Mouse (Mus musculus): ENCODE results near the gene Arhgef15. TPM values are rescaled to one million over a fixed set of nuclear protein-coding genes. Genes with fewer than 3 reads are reported as not detected.
"Not testable (repeated sequence)": the region's sequence is repeated elsewhere in the genome, so short reads cannot be mapped to it uniquely, and the experiment has no call there.

The Arhgef15 gene
- total and polyA plus RNA-seq, 3 experiments = 0.04 TPM; not detected in 2

DNA sequence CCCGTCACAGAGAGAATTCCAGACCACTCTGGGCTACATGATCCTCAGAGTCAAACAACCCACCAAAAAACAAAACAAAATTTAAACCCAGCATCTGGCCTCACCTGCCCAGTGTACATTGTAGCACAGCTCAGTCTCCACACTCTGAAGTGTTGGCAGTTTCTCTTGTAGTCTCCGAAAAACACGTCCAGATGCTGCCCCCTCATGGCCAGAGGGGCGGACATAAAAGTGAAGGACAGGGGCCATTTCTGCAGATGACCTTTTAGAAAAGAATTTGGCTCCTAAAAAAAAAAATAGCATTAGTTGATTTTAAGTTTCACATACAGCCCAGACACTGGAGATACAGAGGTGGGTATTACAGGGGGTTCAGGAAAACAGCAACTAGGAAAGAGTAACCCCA lies 46.3 kb upstream of the Arhgef15 start:
- in situ Hi-C loops (cut with MboI; ENCODE audit: low pct_ligation_motif_present, low pct_unique_long_range_greater_than_20kb, low sequenced_read_pairs) (no loop called here), dilution Hi-C loops (cut with MboI; ENCODE audit: extremely low pct_ligation_motif_present, extremely low pct_unique_long_range_greater_than_20kb, low sequenced_read_pairs) (no loop called here)
- H3K9ac ChIP-seq (ENCODE audit: insufficient read depth, low read depth) = no peak overlapping the region
- H3K4me3 ChIP-seq (replicated peaks in 1 of 3; ENCODE audit: low read depth in 2 of 3, low read length in 2 of 3, poor library complexity in 1 of 3) = no peak overlapping the region
- H3K27ac ChIP-seq (ENCODE audit: insufficient read depth, low read depth) = no peak overlapping the region
- H3K4me1 ChIP-seq (ENCODE audit: control insufficient read depth in 1 of 2, insufficient read depth in 2 of 2) = peaks cover 10 to 41% of the 10 kb centered on the region in 2 experiments
- H3K79me2 ChIP-seq (replicated peaks; ENCODE audit: control insufficient read depth, extremely low read depth, insufficient read depth, poor library complexity, severe bottlenecking) = peaks cover 53% of the 10 kb centered on the region
- H3K27me3 ChIP-seq (replicated peaks) = no peaks in the 10 kb centered on the region
- DNase-seq (ENCODE audit: extremely low read depth) = no peak
- H3K36me3 ChIP-seq (replicated peaks in 1 of 2; ENCODE audit: control insufficient read depth in 1 of 2, insufficient read depth in 1 of 2, low read length in 1 of 2) = peaks cover 44 to 84% of the 10 kb centered on the region in 2 experiments
- H3K4me2 ChIP-seq (ENCODE audit: insufficient read depth, low read depth, poor library complexity, severe bottlenecking) = no peak overlapping the region
- H3K9me3 ChIP-seq (replicated peaks; ENCODE audit: low read length) = no peaks in the 10 kb centered on the region
- TF ChIP-seq MAZ (IDR thresholded peaks at IDR 0.05; ENCODE audit: low read depth, low read length) (no peak), CTCF (conservative IDR thresholded peaks at IDR 0.05 in 1 of 2, IDR thresholded peaks at IDR 0.05 in 1 of 2; ENCODE audit: low read depth in 2 of 2, low read length in 2 of 2) (peak in 1 of 2 experiments; percentile 54; a peak in 2 of 4 replicates), MYC (IDR thresholded peaks at IDR 0.05; ENCODE audit: low read depth, low read length) (no peak), UBTF (IDR thresholded peaks at IDR 0.05; ENCODE audit: low read depth, low read length) (no peak)

DNA sequence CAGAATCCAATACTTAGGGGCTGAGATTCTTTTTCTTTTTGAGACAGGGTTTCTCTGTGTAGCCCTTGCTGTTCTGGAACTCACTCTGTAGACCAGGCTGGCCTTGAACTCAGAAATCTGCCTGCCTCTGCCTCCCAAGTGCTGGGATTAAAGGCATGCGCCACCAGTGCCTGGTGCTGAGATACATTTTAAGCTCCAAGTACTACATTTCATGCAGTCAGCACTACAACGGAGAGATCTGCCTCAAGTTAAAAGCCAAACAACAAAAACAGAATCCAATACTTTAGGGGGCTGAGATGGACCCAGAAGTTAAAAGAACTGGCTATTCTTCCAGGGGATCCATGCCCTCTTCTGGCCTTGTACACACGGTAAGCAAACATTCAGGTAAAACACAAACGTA lies 45.5 kb upstream of the Arhgef15 start:
- H3K9ac ChIP-seq (ENCODE audit: insufficient read depth, low read depth); dilution Hi-C loops (cut with MboI; ENCODE audit: extremely low pct_ligation_motif_present, extremely low pct_unique_long_range_greater_than_20kb, low sequenced_read_pairs); H3K9me3 ChIP-seq (replicated peaks; ENCODE audit: low read length); H3K4me3 ChIP-seq (replicated peaks in 1 of 3; ENCODE audit: low read depth in 2 of 3, low read length in 2 of 3, poor library complexity in 1 of 3); in situ Hi-C loops (cut with MboI; ENCODE audit: low pct_ligation_motif_present, low pct_unique_long_range_greater_than_20kb, low sequenced_read_pairs); DNase-seq (ENCODE audit: extremely low read depth); H3K4me2 ChIP-seq (ENCODE audit: insufficient read depth, low read depth, poor library complexity, severe bottlenecking); H3K27ac ChIP-seq (ENCODE audit: insufficient read depth, low read depth); H3K27me3 ChIP-seq (replicated peaks): not testable (repeated sequence)
- H3K79me2 ChIP-seq (replicated peaks; ENCODE audit: control insufficient read depth, extremely low read depth, insufficient read depth, poor library complexity, severe bottlenecking) = peaks cover 49% of the 10 kb centered on the region
- H3K4me1 ChIP-seq (ENCODE audit: control insufficient read depth in 1 of 2, insufficient read depth in 2 of 2) = peaks cover 10 to 41% of the 10 kb centered on the region in 2 experiments
- peaks cover 52 to 92% of the 10 kb centered on the region in 2 experiments for H3K36me3 ChIP-seq (replicated peaks in 1 of 2; ENCODE audit: control insufficient read depth in 1 of 2, insufficient read depth in 1 of 2, low read length in 1 of 2)
- 0 out of 2 replicates have a peak, but pooled peaks have one; percentile 53 for TF ChIP-seq TBP (conservative IDR thresholded peaks at IDR 0.05; ENCODE audit: low read depth, low read length)

- no peaks in the 10 kb centered on the region for H3K79me2 ChIP-seq (replicated peaks; ENCODE audit: control insufficient read depth, extremely low read depth, insufficient read depth, poor library complexity, severe bottlenecking)
- H3K4me2 ChIP-seq (ENCODE audit: insufficient read depth, low read depth, poor library complexity, severe bottlenecking) = no peak overlapping the region
- no peaks in the 10 kb centered on the region for H3K4me1 ChIP-seq (ENCODE audit: control insufficient read depth in 1 of 2, insufficient read depth in 2 of 2)
- dilution Hi-C loops (cut with MboI; ENCODE audit: extremely low pct_ligation_motif_present, extremely low pct_unique_long_range_greater_than_20kb, low sequenced_read_pairs) (no loop called here), in situ Hi-C loops (cut with MboI; ENCODE audit: low pct_ligation_motif_present, low pct_unique_long_range_greater_than_20kb, low sequenced_read_pairs) (no loop called here)
- no peak overlapping the region for H3K9ac ChIP-seq (ENCODE audit: insufficient read depth, low read depth)
- peaks cover 86 to 98% of the 10 kb centered on the region in 2 experiments for H3K36me3 ChIP-seq (replicated peaks in 1 of 2; ENCODE audit: control insufficient read depth in 1 of 2, insufficient read depth in 1 of 2, low read length in 1 of 2)
- DNase-seq (ENCODE audit: extremely low read depth) = no peak
- H3K27ac ChIP-seq (ENCODE audit: insufficient read depth, low read depth) = no peak overlapping the region
- no peaks in the 10 kb centered on the region for H3K9me3 ChIP-seq (replicated peaks; ENCODE audit: low read length)
- H3K27me3 ChIP-seq (replicated peaks) = no peaks in the 10 kb centered on the region
- TF ChIP-seq MEF2A (IDR thresholded peaks at IDR 0.05; ENCODE audit: borderline replicate concordance, low read depth, low read length) (no peak), CHD2 (IDR thresholded peaks at IDR 0.05; ENCODE audit: low read length) (no peak), USF1 (IDR thresholded peaks at IDR 0.05; ENCODE audit: low read depth, low read length) (no peak), ZKSCAN1 (IDR thresholded peaks at IDR 0.05; ENCODE audit: borderline replicate concordance, low read depth, low read length) (no peak), BHLHE40 (IDR thresholded peaks at IDR 0.05; ENCODE audit: low read depth, low read length) (no peak), HCFC1 (IDR thresholded peaks at IDR 0.05; ENCODE audit: low read depth, low read length) (no peak), MAZ (IDR thresholded peaks at IDR 0.05; ENCODE audit: low read depth, low read length) (no peak), TCF12 (IDR thresholded peaks at IDR 0.05; ENCODE audit: low read depth, low read length) (no peak), SIN3A (IDR thresholded peaks at IDR 0.05; ENCODE audit: low read length) (no peak), JUND (conservative IDR thresholded peaks at IDR 0.05; ENCODE audit: low read depth, low read length) (no peak), EP300 (IDR thresholded peaks at IDR 0.05; ENCODE audit: low read length) (no peak)
- no peak overlapping the region for H3K4me3 ChIP-seq (replicated peaks in 1 of 3; ENCODE audit: low read depth in 2 of 3, low read length in 2 of 3, poor library complexity in 1 of 3)
Measured at GRCm38 (mm10) chr11:68997080-68997479, 39.8 kb upstream of the Arhgef15 start.

Data from CH12.LX (cell line).